ENCODE assay signal across 14 mouse cellular contexts in genomic region chr11:71985101-71985711, GRCm38 (mm10). TPM values are rescaled to one million over a fixed set of nuclear protein-coding genes. Genes with fewer than 3 reads are reported as not detected.
DNase-seq lines count a peak whose midpoint lies in the region; ATAC-seq and TF ChIP-seq lines count a peak whose summit lies in the region.
"Had no signal": no experiment of that assay in that cellular context is flagged by ENCODE, and none has a peak within 500 bp of the region (broad histone marks: within the 10 kb centered on the region; RNA-seq: fewer than 3 reads in every experiment).

No protein-coding gene starts in this region.

- no peak for DNase-seq in hindbrain, embryonic 10.5 days (ENCODE audit: low spot score)
- DNase-seq in hindbrain, embryonic 11.5 days (ENCODE audit: low spot score) = no peak
- peak; percentile 64 to 66 for DNase-seq in cerebellum, postnatal 10 days
- DNase-seq in hindbrain, postnatal 0 days (ENCODE audit: low spot score) = peak; percentile 41
- DNase-seq in testis, postnatal 14 days (ENCODE audit: low spot score) = no peak
- no peak for DNase-seq in thymus, postnatal 10 days (ENCODE audit: low spot score in 2 of 2)
- no peak for DNase-seq in gastrocnemius, postnatal 4 days (ENCODE audit: low spot score in 2 of 2)
- DNase-seq: heart, postnatal 14 days; liver had no signal

- H3ac ChIP-seq in C2C12 (ENCODE audit: control insufficient read depth, insufficient read length, low read depth) = no peak overlapping the region

- peaks cover 26% of the 10 kb centered on the region; the same call in 1 of the 2 replicates for H3K27me3 ChIP-seq in hindbrain, embryonic 10.5 days (ENCODE audit: insufficient read depth, poor library complexity, severe bottlenecking)
- H3K27me3 ChIP-seq in hindbrain, embryonic 11.5 days (ENCODE audit: control insufficient read depth, insufficient read depth, low read length) = no peaks in the 10 kb centered on the region
- no peaks in the 10 kb centered on the region for H3K27me3 ChIP-seq in C2C12 (ENCODE audit: control insufficient read depth, insufficient read depth, insufficient read length)
- H3K27me3 ChIP-seq in hindbrain, postnatal 0 days (ENCODE audit: insufficient read depth, low read length) = no peaks in the 10 kb centered on the region

- no peaks in the 10 kb centered on the region for H3K36me3 ChIP-seq in hindbrain, embryonic 10.5 days
- H3K36me3 ChIP-seq in hindbrain, embryonic 11.5 days (ENCODE audit: control insufficient read depth, insufficient read depth, low read length) = no peaks in the 10 kb centered on the region
- no peaks in the 10 kb centered on the region for H3K36me3 ChIP-seq in C2C12 (ENCODE audit: control insufficient read depth, insufficient read depth)
- no peaks in the 10 kb centered on the region for H3K36me3 ChIP-seq in hindbrain, postnatal 0 days (ENCODE audit: insufficient read depth, low read length)

- TF ChIP-seq CTCF in C2C12 (IDR thresholded peaks at IDR 0.05; ENCODE audit: control insufficient read depth, insufficient read depth, insufficient read length) = no peak
- no peak for TF ChIP-seq CTCF in hindbrain, postnatal 0 days (IDR thresholded peaks at IDR 0.05; ENCODE audit: low read depth)

- no peaks in the 10 kb centered on the region for H3K9me3 ChIP-seq in hindbrain, embryonic 10.5 days
- no peaks in the 10 kb centered on the region for H3K9me3 ChIP-seq in hindbrain, embryonic 11.5 days (ENCODE audit: control insufficient read depth, low read length)
- no peaks in the 10 kb centered on the region for H3K9me3 ChIP-seq in hindbrain, postnatal 0 days (ENCODE audit: low read length)

- H3K4me2 ChIP-seq in hindbrain, embryonic 11.5 days (replicated peaks; ENCODE audit: low read depth, low read length) = no peak overlapping the region
- H3K4me2 ChIP-seq in hindbrain, postnatal 0 days (ENCODE audit: low read depth, low read length) = no peak overlapping the region

- no peak overlapping the region for H3K9ac ChIP-seq in hindbrain, embryonic 11.5 days (ENCODE audit: low read depth, low read length)
- H3K9ac ChIP-seq in hindbrain, postnatal 0 days (replicated peaks; ENCODE audit: low read length) = 0 out of 2 replicates have a peak overlapping the region, but pooled peaks have one; percentile 13

- WGBS in hindbrain, embryonic 10.5 days = 39% methylated on average over 4 of the region's 4 CpGs
- WGBS in hindbrain, embryonic 11.5 days = 43% methylated on average over 4 of the region's 4 CpGs
- 34% methylated on average over 4 of the region's 4 CpGs for WGBS in hindbrain, postnatal 0 days

- peak overlapping the region; percentile 47 for H3K27ac ChIP-seq in hindbrain, embryonic 10.5 days
- H3K27ac ChIP-seq in hindbrain, embryonic 11.5 days (ENCODE audit: low read depth, low read length) = no peak overlapping the region
- H3K27ac ChIP-seq in hindbrain, postnatal 0 days = peak overlapping the region; percentile 48; the same call in 1 of the 2 replicates

- H3K79me3 ChIP-seq in C2C12 (ENCODE audit: low read depth) = no peaks in the 10 kb centered on the region

- no peak overlapping the region for H3K4me3 ChIP-seq in hindbrain, embryonic 10.5 days
- H3K4me3 ChIP-seq in hindbrain, embryonic 11.5 days (ENCODE audit: low read depth, low read length) = no peak overlapping the region
- H3K4me3 ChIP-seq in C2C12 (ENCODE audit: insufficient read depth, poor library complexity, severe bottlenecking) = no peak overlapping the region
- H3K4me3 ChIP-seq in hindbrain, postnatal 0 days (ENCODE audit: low read length) = no peak overlapping the region

- no peak for ATAC-seq in hindbrain, embryonic 11.5 days (ENCODE audit: low FRiP score)
- 0 out of 2 replicates have a peak, but pooled peaks have one; percentile 32 for ATAC-seq in hindbrain, postnatal 0 days
- ATAC-seq: CD4-positive, CD25-positive, alpha-beta regulatory T cell, adult 4 months had no signal

- H3K4me1 ChIP-seq in hindbrain, embryonic 10.5 days (replicated peaks) = peaks cover 29% of the 10 kb centered on the region
- H3K4me1 ChIP-seq in hindbrain, embryonic 11.5 days (replicated peaks; ENCODE audit: control insufficient read depth, insufficient read depth, low read length) = peaks cover 12% of the 10 kb centered on the region
- peaks cover 17% of the 10 kb centered on the region for H3K4me1 ChIP-seq in hindbrain, postnatal 0 days (ENCODE audit: insufficient read depth, low read length)

- H3K79me2 ChIP-seq in C2C12 (ENCODE audit: control insufficient read depth, insufficient read depth) = no peaks in the 10 kb centered on the region

TF ChIP-seq in C2C12, 6 proteins besides CTCF, POLR2A, EP300 and RAD21:
- no peak for TF ChIP-seq CEBPB (IDR thresholded peaks at IDR 0.05; ENCODE audit: low read depth)
- TF ChIP-seq MYOD1 (IDR thresholded peaks at IDR 0.05; ENCODE audit: control insufficient read depth, insufficient read length, low read depth) = peak; percentile 88
- no peak for TF ChIP-seq USF1 (IDR thresholded peaks at IDR 0.05; ENCODE audit: low read depth)

RNA-seq across cellular contexts. Expression of gene Aipl1, which starts 52.1 kb away (rescaled TPM):
- 0.31 and 0.55 TPM in 2 replicates for polyA plus RNA-seq in hindbrain, embryonic 10.5 days (2016; fragmentation: Nextera tagmentation; extraction: Ambion mirVana)
- not detected in 2 replicates for polyA plus RNA-seq in hindbrain, embryonic 11.5 days (2014; fragmentation: Nextera tagmentation; extraction: Ambion mirVana)
- 0.21 TPM for polyA plus RNA-seq in C2C12 (2012; fragmentation: generic; extraction: Trizol)
- 0.07 TPM in 1 of 2 replicates, not detected in the other for total RNA-seq in hindbrain, postnatal 0 days (2014; rRNA removed)
- 0.34 and 0.42 TPM in 2 replicates for polyA plus RNA-seq in hindbrain, postnatal 0 days (2015; fragmentation: Nextera tagmentation; extraction: Ambion mirVana)
- total RNA-seq in gastrocnemius, postnatal 4 days (2021) = under 1 TPM; 0.26 to 0.29 TPM
- total RNA-seq: gastrocnemius, adult 18-20 months; heart, postnatal 14 days had no signal
- polyA plus RNA-seq: CD4-positive, CD25-positive, alpha-beta regulatory T cell, adult 4 months; large intestine, adult 2 months; stomach, embryonic 14.5 days had no signal

RNA-seq across cellular contexts. Expression of gene Pimreg, which starts 56.6 kb away (rescaled TPM):
- 228 and 229 TPM in 2 replicates for polyA plus RNA-seq in hindbrain, embryonic 10.5 days (2016; fragmentation: Nextera tagmentation; extraction: Ambion mirVana)
- polyA plus RNA-seq in hindbrain, embryonic 11.5 days (2014; fragmentation: Nextera tagmentation; extraction: Ambion mirVana) = 158 and 171 TPM in 2 replicates
- 156 TPM for polyA plus RNA-seq in C2C12 (2012; fragmentation: generic; extraction: Trizol)
- total RNA-seq in hindbrain, postnatal 0 days (2014; rRNA removed) = 18.7 and 22.8 TPM in 2 replicates
- 23.9 and 27.8 TPM in 2 replicates for polyA plus RNA-seq in hindbrain, postnatal 0 days (2015; fragmentation: Nextera tagmentation; extraction: Ambion mirVana)
- 10 to 100 TPM; 21.3 to 30.0 TPM for total RNA-seq in gastrocnemius, postnatal 4 days (2021)
- total RNA-seq: gastrocnemius, adult 18-20 months had no signal

Comparison
In these comparisons a context has a peak if more than half of its experiments do, and no peak if none do; other contexts are left out.
1. DNase-seq: peak in cerebellum, postnatal 10 days (2 of 2) and hindbrain, postnatal 0 days (single experiment); none in hindbrain, embryonic 10.5 days (single experiment), hindbrain, embryonic 11.5 days (single experiment), testis, postnatal 14 days (single experiment), thymus, postnatal 10 days (0 of 2) and gastrocnemius, postnatal 4 days (0 of 2).